Mouse (Mus musculus) splenic B cell, adult 2 months (primary cell): ENCODE results near the gene Mllt3.

ENCODE experiments used
- DNase-seq: peaks from one replicate; pipeline ENCODE4 v3.0.0-alpha.2; 2011; ENCODE audit warnings: low read depth, low spot score
- H3K27me3 ChIP-seq: 2 replicates; pipeline ENCODE4 v1.6.1; 2012; ENCODE audit warnings: mild to moderate bottlenecking, low read length, moderate library complexity, mixed read lengths; ENCODE audit not compliant: control insufficient read depth, poor library complexity, insufficient read depth, severe bottlenecking
- H3K36me3 ChIP-seq: 2 replicates; pipeline ENCODE4 v1.6.1; 2012; ENCODE audit warnings: mild to moderate bottlenecking, low read length, moderate library complexity, mixed read lengths; ENCODE audit not compliant: control insufficient read depth, poor library complexity, insufficient read depth, severe bottlenecking

Gene Mllt3

DNA sequence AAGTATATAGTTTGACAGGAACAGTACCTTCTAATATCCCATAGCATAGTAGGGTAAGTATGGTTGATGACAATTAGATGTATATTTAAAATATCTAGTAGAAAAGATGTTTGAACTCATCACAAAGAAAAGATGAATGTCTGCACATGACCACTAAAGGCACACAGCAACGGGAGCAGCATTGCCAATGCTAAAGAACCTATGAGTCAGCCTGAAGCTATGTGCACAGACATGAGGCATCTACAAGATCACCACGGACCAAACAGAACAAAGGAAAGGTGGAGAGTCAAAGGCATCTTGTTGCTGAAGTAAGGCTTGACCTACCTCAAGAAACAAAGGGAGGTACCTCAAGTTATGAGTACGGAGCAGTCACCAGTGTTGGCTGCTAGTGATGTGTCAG is 212.3 kb downstream of the Mllt3 start:
- no peak for DNase-seq
- H3K36me3 ChIP-seq: no peaks in the 10 kb centered on the region

DNA sequence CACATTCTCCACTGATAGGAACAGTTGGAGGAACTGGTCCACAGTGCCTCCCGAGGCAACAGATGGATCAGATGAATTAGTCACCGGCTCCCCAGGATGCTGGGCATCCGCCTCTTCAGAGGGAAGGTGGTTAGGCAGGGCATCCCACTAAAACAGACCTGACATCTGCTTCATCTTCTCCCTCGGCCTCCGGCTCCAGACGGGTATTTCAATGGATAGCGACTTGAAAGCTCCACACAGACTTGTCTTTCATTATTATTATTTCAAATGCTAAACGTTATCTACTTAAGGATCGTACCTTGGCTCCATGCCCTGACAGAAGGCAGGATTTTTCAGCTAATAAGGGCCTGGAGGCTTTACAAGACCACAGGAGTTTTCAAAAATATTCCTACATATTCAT is 214.0 kb downstream of the Mllt3 start:
- Histone ChIP-seq H3K27me3 (no peaks in the 10 kb centered on the region), H3K36me3 (no peaks in the 10 kb centered on the region)
- DNase-seq: no peak

More for the DNA sequence above, 212.3 kb downstream of the Mllt3 start:
- H3K27me3 ChIP-seq: no peaks in the 10 kb centered on the region

DNA sequence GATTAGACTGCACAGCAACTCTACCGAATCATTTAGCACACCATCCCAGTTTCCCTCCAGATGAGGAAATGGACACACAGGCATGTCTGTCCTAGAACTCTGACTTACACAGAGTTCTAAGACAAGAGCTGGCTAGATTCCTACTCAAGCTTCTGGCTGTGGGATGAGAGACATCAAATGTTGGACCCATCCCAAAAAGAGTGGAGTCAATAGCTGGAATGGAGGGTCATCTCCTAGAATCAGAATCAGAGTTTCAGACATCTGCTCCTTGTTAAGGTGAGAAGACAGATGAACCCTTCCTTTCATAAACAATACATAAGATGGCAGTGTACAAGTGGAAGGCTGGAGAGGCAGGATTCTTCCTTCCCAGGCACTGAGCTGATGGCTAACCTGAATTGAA is 214.9 kb downstream of the Mllt3 start:
- Histone ChIP-seq H3K27me3 (no peaks in the 10 kb centered on the region), H3K36me3 (no peaks in the 10 kb centered on the region)
- DNase-seq: no peak

DNA sequence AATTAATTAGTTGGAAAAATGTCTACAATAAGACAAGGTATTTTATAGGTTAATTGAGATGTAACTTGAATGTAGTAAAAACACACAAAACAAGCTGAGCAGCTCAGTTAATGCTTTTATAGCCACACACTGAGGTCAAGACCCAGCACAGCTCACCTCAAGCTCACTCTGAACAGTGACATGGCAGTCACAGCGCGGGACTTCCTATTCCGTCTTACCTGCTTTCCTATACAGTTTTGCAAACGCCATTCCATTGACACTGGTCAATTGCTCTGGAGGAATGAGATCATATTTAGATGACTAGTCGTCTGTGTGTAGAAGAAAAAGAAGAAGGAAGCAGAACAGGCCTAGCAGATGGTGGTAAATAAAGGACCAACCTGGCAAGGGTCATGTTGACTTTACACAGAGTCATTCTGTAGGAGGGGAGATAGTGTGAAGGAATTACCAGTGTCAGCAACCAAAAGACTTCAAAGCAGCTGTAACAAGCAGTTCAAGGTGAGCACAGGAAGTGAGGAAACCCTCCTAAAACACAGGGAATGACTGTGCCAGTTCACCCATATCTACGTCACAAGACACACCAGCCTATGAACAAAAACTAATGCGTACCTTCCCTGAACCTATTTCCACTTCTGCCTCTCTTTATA is 217.6 kb downstream of the Mllt3 start:
- DNase-seq: no peak
- Histone ChIP-seq H3K27me3 (no peaks in the 10 kb centered on the region), H3K36me3 (no peaks in the 10 kb centered on the region)

DNA sequence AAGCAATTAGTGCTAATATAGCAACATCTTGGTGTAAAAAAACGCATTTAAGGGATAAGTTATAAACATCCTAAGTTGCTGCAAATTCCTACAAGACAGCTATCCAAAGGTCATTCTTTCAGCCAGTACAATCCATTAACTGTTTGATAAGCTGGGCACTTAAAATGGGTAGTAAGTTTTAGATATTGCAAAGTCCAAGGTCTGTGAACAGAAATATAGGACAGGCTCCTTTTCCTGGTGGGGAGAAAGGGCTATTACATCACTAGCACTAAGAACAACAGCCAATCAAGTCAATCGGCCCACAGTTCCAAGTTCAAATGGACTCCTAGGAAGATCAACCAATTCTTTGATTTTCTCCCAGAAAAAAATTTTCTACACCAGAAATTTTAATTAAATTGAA is 221.3 kb downstream of the Mllt3 start:
- Histone ChIP-seq H3K27me3 (no peaks in the 10 kb centered on the region), H3K36me3 (no peaks in the 10 kb centered on the region)
- no peak for DNase-seq

DNA sequence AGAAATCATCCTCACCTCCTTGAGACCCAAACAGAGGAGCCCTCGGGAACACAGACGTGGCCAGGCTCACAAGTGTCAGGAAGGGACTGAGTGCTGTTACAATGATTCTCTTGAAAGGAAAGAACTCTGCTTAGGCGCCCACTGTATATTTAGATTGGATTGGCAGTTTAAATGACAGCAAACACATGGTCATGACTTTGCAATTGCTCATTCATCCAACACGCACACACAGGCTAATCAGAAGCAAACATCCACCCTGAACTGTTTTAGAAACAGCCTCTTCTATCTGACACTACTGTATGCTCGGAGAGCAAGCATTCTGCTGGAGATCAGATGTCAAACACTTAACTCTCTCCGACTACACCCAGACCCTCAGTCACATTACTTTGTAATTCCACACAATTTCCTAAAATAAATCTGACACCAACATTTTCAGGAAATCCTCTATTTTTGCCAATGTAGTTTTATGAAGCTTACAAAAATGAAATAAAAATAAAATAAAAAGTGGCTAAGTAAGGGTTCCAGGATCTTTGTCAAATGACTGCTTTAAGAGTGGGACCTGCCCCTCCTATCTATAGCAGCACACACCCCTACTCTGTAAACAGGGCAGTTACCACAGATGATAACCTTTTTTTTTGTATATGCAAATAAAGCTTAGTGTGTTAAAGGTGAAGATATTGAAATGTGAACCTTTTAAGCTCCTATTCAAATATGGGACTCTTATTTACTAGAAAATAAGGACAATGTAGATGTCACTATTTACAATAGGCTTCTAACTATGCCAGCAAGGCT is 226.8 kb downstream of the Mllt3 start:
- DNase-seq: no peak
- Histone ChIP-seq H3K27me3 (no peaks in the 10 kb centered on the region), H3K36me3 (no peaks in the 10 kb centered on the region)

DNA sequence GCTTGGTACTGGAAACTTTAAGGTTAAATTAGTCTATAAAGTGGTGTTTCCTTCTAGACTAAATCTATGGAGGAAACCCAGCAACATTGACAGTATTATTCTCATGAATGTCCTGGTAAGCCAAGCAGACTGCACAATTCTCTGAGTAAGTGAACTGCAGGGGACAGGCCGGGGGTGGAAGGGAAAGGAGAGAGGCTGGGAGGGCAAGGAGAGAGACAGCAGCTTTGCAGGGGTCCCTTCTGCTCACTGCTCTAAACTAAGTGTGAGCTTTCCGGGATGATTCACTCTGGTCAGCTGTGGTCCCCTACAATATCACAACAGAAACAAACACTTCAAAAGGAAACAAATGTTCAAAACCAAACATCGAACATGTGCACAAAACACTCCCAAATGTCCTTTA is 228.6 kb downstream of the Mllt3 start:
- no peaks in the 10 kb centered on the region for H3K36me3 ChIP-seq
- DNase-seq: no peak
- no peaks in the 10 kb centered on the region for H3K27me3 ChIP-seq

DNA sequence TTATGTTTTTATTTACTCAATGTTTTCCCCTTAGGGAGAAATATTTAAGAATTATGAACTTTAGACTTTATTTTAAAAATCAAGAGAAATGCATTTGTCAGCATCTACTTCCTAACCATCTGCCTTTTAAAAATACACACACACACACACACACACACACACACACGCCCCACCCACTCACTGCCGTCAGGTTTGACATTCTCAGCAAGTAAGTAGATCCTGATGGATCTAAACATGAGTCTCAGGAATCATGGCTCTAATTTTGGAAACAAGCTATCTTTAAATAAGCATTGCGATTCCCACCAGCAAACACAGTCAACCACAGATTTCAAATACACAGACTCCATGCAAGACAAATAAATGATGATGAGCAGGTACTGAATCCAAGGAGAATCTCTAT is 229.9 kb downstream of the Mllt3 start:
- no peak for DNase-seq
- Histone ChIP-seq H3K36me3 (no peaks in the 10 kb centered on the region), H3K27me3 (no peaks in the 10 kb centered on the region)

DNA sequence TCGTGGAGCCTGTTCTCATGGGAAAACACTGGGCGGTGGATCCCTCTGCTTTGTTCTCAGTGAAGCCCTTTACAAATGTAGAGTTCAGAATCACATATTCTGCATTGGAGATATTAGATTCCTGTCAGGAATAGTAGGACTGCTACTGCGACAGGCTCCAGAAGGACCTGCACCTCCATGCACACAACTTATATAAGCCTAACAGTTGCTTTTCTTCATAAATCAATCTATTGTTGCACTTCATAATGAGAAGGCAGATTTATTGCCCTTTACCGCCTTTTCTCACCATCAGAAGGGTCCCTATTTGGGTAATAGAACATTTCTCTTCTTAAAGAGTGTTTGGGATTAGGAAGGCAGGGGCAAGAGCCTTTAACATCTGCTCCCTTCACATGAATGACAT is 231.0 kb downstream of the Mllt3 start:
- no peak for DNase-seq
- Histone ChIP-seq H3K27me3 (no peaks in the 10 kb centered on the region), H3K36me3 (no peaks in the 10 kb centered on the region)

DNA sequence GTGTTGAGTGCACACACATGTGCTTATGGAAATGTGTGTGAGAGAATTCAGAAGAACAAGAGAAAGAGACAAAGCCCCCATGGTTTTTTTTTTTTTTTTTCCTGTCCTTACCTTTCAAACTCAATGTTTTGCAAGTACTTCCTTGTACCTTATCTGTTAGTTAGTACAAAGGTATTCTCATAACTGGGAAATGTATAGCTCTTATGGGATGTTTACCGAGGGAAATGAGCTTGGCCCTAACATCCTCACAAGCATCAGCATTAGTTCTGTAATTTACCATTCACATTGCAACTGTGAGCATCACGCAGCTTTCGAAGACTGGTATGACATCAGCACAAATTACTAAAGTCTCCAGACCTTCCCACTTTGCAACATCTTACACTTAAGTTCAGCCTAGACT is 231.8 kb downstream of the Mllt3 start:
- no peaks in the 10 kb centered on the region for H3K27me3 ChIP-seq
- H3K36me3 ChIP-seq: no peaks in the 10 kb centered on the region
- DNase-seq: no peak

DNA sequence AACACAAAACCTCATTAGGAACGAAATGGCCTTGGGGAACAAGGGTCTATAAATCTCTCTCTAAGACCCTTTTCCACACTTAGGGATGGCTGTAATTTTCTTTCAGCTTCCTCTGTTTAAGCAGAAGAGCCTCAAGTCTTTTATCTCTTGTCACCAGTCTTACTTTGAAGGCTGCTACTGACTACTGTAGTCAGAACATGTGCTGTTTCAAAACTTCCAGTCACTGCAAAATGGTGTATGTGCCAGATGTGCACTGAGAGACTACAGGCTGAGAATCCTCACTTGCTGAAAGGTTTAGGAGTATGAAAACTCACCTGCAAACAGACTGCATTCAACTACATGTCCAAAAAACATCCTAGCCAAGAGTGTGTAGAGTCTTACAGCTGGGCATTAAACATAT is 232.9 kb downstream of the Mllt3 start:
- Histone ChIP-seq H3K36me3 (no peaks in the 10 kb centered on the region), H3K27me3 (no peaks in the 10 kb centered on the region)
- no peak for DNase-seq

DNA sequence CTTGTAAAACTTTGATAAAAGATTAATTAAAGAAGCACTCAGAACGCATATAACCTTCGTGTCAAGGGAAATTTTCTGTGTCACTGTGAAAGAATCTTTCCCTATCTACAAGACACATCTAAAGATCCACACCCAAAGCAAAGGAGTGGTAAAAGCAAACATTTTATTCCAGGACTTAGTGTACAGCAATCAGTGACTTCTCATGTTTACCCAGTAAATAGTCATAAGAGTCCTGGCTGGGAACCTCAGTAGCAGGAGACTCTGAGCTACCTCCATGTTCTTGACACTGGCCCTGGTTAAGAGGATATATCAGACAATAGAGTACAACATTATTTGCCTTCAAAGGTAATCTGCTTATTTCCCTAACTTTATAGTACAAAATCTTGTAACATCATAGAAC is 233.7 kb downstream of the Mllt3 start:
- H3K27me3 ChIP-seq: no peaks in the 10 kb centered on the region
- DNase-seq: no peak

DNA sequence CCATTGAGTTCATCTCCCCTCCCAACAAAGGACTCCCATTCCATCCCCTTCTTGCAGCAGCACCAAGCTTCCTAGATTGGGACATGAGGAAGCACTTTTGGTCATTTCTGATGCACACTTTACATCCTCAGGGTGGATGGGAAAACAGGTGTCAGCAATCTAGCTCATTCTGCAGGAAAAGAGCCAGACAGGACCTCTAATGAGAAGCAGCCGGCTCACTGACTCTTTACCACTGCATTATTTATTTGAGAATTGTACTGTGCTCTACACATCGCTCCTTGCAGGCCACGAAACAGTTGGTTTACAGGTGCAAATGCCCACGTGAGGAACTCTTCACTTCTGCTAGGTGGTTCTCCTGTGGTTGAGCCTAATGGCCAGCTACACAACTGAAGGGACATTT is 237.9 kb downstream of the Mllt3 start:
- no peak for DNase-seq
- H3K36me3 ChIP-seq: no peaks in the 10 kb centered on the region
- H3K27me3 ChIP-seq: no peaks in the 10 kb centered on the region

More for the DNA sequence above, 233.7 kb downstream of the Mllt3 start:
- H3K36me3 ChIP-seq: no peaks in the 10 kb centered on the region

DNA sequence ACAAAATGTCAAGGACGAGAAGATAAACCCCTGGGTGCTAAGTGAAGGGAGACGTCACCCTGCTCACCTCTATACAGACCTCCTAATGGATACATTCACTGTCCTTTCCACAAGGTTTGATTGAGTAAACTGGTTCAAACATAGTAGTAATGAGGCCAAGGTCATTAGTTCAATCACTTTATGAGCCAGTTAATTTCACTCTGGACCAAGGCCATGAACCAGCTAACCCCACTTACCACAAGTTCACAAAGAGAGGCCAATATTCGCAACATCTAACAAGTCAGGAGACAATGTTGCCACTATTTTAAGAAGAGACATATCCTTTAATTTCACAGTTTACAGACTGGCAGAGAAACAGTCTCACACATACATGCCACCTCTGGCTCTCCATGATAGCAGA is 238.9 kb downstream of the Mllt3 start:
- H3K27me3 ChIP-seq: no peaks in the 10 kb centered on the region
- 0 out of 2 replicates have a peak, but pooled peaks cover under 1% of the 10 kb centered on the region for H3K36me3 ChIP-seq

DNA sequence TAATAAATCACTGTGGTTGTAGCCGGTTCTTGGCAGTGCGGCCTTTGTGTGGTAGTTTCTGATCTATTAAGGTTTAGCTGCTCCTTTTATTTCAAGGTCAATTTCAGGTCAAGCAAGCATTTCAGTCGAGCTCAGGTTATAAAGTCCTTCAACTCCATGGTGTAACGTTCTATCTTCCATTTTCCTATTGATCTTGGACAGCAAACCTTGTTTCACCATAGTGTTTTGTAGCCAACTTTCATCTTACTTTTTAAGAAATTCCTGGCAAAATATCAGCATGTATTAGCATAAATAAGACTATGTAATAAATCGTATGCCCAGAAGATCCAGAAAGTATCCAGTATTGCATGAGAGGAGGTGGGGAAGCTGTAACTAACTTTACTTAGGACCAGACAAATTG is 240.7 kb downstream of the Mllt3 start:
- Histone ChIP-seq H3K27me3 (no peaks in the 10 kb centered on the region), H3K36me3 (0 out of 2 replicates have a peak, but pooled peaks cover 1% of the 10 kb centered on the region)
- DNase-seq: no peak

More for the DNA sequence above, 238.9 kb downstream of the Mllt3 start:
- no peak for DNase-seq
